Mouse (Mus musculus): Measurements from ENCODE around the gene Btaf1. TPM values are rescaled to one million over a fixed set of nuclear protein-coding genes. Genes with fewer than 3 reads are reported as not detected.

Gene Btaf1
- polyA plus RNA-seq, 1 experiment from 2014 or later, result 11.4 TPM

DNA sequence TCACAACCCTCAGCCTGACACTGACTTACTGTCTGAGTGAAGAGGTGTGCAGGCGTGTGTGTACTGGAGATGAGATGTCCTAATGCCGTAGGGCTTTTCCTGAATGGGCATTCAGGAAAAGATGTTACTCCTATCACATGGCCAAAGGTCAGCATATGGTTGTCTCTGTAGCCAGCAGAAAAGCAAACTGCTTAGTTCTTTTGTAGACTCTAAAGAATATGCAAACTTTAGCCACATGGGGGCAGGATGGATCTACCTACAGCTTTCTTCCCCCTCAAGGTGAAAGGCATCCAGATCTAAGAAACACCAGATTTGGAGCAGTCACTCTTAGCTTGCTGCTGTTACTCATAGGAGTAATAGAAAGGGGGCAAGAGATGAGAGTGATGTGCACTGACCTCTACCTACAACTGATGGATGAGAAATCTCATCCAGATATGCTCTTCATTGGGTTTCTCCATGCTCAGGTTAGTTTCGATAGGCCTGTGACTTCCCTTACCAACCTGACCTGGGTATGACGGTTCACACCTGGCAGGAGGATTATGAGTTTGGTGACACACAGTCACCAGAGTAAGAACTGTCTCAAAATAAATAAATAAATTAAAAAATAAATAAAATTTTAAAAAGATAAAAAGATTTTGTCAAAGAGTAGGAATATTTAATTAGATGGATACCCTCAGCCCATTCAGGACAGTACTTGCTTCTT is 124.9 kb downstream of the Btaf1 start:
- ATAC-seq, result peak; percentile 48; the same call in 1 of the 2 replicates
- Histone ChIP-seq H3K4me1 (ENCODE audit: control insufficient read depth, insufficient read depth, low read length) (no peaks in the 10 kb centered on the region), H3K4me2 (ENCODE audit: low read length) (no peak overlapping the region), H3K9ac (ENCODE audit: low read length) (no peak overlapping the region), H3K27me3 (replicated peaks; ENCODE audit: control insufficient read depth, insufficient read depth, low read length) (no peaks in the 10 kb centered on the region), H3K36me3 (ENCODE audit: control insufficient read depth, insufficient read depth, low read length) (no peaks in the 10 kb centered on the region), H3K4me3 (ENCODE audit: low read depth, low read length) (no peak overlapping the region), H3K9me3 (replicated peaks; ENCODE audit: control insufficient read depth, low read length) (no peaks in the 10 kb centered on the region), H3K27ac (ENCODE audit: low read depth, low read length) (no peak overlapping the region)
- DNase-seq (ENCODE audit: low spot score), result peak; percentile 73
- WGBS, result 85% methylated on average over 4 of the region's 4 CpGs

DNA sequence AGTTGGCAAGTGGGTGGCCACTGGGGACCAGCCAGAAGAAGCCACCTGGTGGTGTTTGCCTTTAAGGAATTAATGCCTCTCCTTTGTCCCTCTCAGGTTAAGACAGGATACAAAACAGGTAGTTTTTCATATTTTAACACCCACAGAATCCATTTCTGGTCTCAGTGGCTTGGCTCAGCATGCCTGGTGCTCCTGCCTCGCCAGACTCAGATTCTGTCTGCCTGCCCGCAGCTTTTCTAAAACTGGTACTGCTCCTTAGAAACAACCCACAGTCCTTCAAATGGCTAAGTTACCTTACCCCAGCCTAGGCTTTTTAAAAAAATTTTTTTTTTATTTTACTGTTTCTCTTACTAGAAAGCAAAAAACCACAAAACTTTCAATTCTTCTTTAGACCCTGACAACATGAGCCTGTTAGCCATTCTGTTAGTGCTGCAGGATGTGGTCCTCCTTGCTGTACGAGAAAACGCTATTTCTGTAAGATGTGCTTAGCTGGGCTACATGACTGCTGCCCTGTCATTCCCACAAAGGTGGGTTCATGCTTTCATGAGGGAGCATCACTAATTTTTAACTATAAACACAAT is 130.2 kb downstream of the Btaf1 start:
- H3K27ac ChIP-seq (ENCODE audit: low read depth, low read length), result no peak overlapping the region
- ATAC-seq, result no peak
- H3K4me1 ChIP-seq (ENCODE audit: control insufficient read depth, insufficient read depth, low read length), result no peaks in the 10 kb centered on the region
- H3K9me3 ChIP-seq (replicated peaks; ENCODE audit: control insufficient read depth, low read length), result no peaks in the 10 kb centered on the region
- no peak overlapping the region for H3K4me3 ChIP-seq (ENCODE audit: low read depth, low read length)
- no peaks in the 10 kb centered on the region for H3K27me3 ChIP-seq (replicated peaks; ENCODE audit: control insufficient read depth, insufficient read depth, low read length)
- no peaks in the 10 kb centered on the region for H3K36me3 ChIP-seq (ENCODE audit: control insufficient read depth, insufficient read depth, low read length)
- no peak overlapping the region for H3K4me2 ChIP-seq (ENCODE audit: low read length)
- DNase-seq (ENCODE audit: low spot score), result no peak
- WGBS, result 86% methylated on average over 4 of the region's 4 CpGs
- H3K9ac ChIP-seq (ENCODE audit: low read length), result no peak overlapping the region

DNA sequence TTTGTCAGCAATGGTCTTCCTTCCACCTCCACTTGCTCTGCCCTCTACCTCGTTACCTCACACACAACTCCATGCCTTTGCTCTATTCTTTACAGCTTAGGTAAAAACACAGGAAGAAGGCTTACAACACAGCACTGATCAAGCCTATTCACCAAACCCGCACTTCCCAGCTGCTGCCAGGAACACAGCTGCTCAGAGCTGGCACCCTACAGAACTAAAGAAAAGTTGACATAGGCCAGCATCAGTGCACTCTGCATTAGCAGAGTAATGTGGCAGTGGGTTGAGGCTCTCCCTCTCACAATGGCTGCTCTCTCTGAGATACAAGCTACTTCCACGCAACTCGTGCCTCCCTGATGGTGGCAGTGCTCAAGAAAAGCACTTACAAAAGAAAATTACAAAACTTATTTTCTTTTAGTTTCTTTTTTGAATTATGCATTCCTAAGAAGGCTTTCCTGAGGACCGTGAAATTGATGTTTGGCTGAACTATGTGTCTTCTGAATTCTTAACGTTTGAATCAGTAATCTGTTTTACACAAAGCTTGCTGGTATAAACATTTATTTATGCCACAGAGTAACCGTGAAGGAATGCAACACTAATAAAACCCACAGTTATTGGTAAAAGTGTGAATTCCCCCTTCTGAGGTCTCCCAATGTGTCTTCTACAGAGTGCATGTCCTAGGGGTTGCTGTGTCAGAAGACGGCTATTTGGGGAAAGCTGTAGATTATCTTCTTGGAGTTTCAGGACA is 131.5 kb downstream of the Btaf1 start:
- Histone ChIP-seq H3K36me3 (ENCODE audit: control insufficient read depth, insufficient read depth, low read length) (no peaks in the 10 kb centered on the region), H3K9ac (ENCODE audit: low read length) (no peak overlapping the region), H3K4me3 (ENCODE audit: low read depth, low read length) (no peak overlapping the region), H3K27ac (ENCODE audit: low read depth, low read length) (no peak overlapping the region), H3K4me2 (ENCODE audit: low read length) (no peak overlapping the region), H3K4me1 (ENCODE audit: control insufficient read depth, insufficient read depth, low read length) (no peaks in the 10 kb centered on the region), H3K27me3 (replicated peaks; ENCODE audit: control insufficient read depth, insufficient read depth, low read length) (no peaks in the 10 kb centered on the region), H3K9me3 (replicated peaks; ENCODE audit: control insufficient read depth, low read length) (no peaks in the 10 kb centered on the region)
- DNase-seq (ENCODE audit: low spot score), result no peak
- 75% methylated on average over 8 of the region's 8 CpGs for WGBS
- no peak for ATAC-seq

DNA sequence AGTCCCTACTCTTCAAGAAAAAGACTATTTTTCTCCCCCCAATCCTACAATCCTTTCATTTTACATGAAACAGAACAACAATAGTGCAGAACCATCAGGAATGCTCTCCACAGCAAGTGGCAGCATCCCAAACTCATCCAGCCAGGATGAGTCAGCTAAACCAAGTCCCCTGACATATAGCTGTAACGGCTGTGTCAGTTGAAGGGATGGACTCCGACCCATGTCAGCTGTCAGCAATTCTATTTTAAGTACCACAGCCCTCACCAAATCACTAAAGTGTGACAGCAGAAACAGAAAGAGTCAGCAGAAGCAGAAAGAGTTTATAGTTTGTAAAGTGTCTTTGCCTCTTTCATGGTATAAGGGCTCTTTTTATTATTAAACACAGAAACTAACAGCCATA is 133.7 kb downstream of the Btaf1 start:
- Histone ChIP-seq H3K27ac (ENCODE audit: low read depth, low read length) (no peak overlapping the region), H3K4me1 (ENCODE audit: control insufficient read depth, insufficient read depth, low read length) (no peaks in the 10 kb centered on the region), H3K27me3 (replicated peaks; ENCODE audit: control insufficient read depth, insufficient read depth, low read length) (no peaks in the 10 kb centered on the region), H3K9ac (ENCODE audit: low read length) (no peak overlapping the region), H3K36me3 (ENCODE audit: control insufficient read depth, insufficient read depth, low read length) (no peaks in the 10 kb centered on the region), H3K4me3 (ENCODE audit: low read depth, low read length) (no peak overlapping the region), H3K9me3 (replicated peaks; ENCODE audit: control insufficient read depth, low read length) (no peaks in the 10 kb centered on the region), H3K4me2 (ENCODE audit: low read length) (no peak overlapping the region)
- ATAC-seq (no peak), DNase-seq (ENCODE audit: low spot score) (no peak)
- 83% methylated on average over 2 of the region's 2 CpGs for WGBS

DNA sequence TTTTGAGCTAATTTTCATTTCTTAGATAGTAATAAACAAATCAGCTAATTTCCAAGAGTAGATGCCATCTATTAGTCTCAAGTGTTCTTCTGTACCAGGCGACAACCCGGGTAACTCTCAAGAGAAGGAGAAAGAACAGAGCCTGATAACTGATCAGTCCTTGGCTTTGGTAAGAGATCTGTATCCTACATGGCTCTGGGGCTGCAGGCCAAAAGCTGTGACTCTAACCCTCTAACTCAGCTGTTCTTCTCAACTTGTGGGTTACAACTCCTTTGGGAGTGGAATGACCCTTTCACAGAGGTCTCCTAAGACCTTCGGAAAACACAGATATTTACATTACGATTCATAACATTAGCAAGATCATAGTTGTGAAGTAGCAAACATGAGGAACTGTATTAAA is 134.2 kb downstream of the Btaf1 start:
- 95% methylated on average over 4 of the region's 4 CpGs for WGBS
- no peaks in the 10 kb centered on the region for H3K27me3 ChIP-seq (replicated peaks; ENCODE audit: control insufficient read depth, insufficient read depth, low read length)
- no peaks in the 10 kb centered on the region for H3K9me3 ChIP-seq (replicated peaks; ENCODE audit: control insufficient read depth, low read length)
- H3K36me3 ChIP-seq (ENCODE audit: control insufficient read depth, insufficient read depth, low read length), result no peaks in the 10 kb centered on the region
- no peak overlapping the region for H3K4me3 ChIP-seq (ENCODE audit: low read depth, low read length)
- no peak overlapping the region for H3K27ac ChIP-seq (ENCODE audit: low read depth, low read length)
- H3K4me2 ChIP-seq (ENCODE audit: low read length), result no peak overlapping the region
- H3K9ac ChIP-seq (ENCODE audit: low read length), result no peak overlapping the region
- no peaks in the 10 kb centered on the region for H3K4me1 ChIP-seq (ENCODE audit: control insufficient read depth, insufficient read depth, low read length)
- DNase-seq (ENCODE audit: low spot score) (no peak), ATAC-seq (no peak)

Other genes starting within 250 kb of the Btaf1 start
- 8.9 and 9.3 TPM in 2 replicates for gene Ppp1r3c, start 189.4 kb upstream of the Btaf1 start, polyA plus RNA-seq (2014; fragmentation: Nextera tagmentation; extraction: Ambion mirVana)
- gene Tnks2, start 91.8 kb upstream of the Btaf1 start, polyA plus RNA-seq (2014; fragmentation: Nextera tagmentation; extraction: Ambion mirVana), result 50.0 and 50.7 TPM in 2 replicates
- 21.4 and 22.0 TPM in 2 replicates for gene Fgfbp3, start 6.5 kb upstream of the Btaf1 start, polyA plus RNA-seq (2014; fragmentation: Nextera tagmentation; extraction: Ambion mirVana)